ENCODE assay signal across 8 mouse cellular contexts in the genomic region with DNA sequence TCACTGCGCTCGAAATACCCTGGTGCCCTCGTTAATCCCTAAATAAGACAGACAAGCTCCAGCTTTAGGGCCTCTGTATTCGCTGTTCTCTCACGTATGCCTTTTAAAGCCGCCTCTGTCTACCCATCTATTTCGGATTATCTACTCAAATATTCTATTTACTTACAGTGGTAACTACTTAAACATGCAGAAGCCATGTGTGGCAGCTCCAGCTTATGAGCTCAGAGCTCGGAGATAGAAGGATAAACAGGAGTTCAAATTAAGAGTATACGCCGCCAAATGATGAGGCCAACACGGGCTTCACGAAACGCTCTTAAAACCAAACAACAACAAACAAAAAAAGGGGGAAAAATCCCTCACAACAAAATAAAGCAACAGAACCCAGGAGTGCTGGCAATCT. TPM values are rescaled to one million over a fixed set of nuclear protein-coding genes. Genes with fewer than 3 reads are reported as not detected.
DNase-seq lines count a peak whose midpoint lies in the region; ATAC-seq and TF ChIP-seq lines count a peak whose summit lies in the region.

No protein-coding gene starts in this region.

- peaks cover 11% of the 10 kb centered on the region for H3K36me3 ChIP-seq in embryonic facial prominence, embryonic 14.5 days (ENCODE audit: control insufficient read depth, insufficient read depth, low read length)
- peaks cover 23% of the 10 kb centered on the region for H3K36me3 ChIP-seq in limb, embryonic 10.5 days
- H3K36me3 ChIP-seq in neural tube, embryonic 14.5 days (ENCODE audit: control insufficient read depth, insufficient read depth, low read length): peaks cover 10% of the 10 kb centered on the region; the same call in 1 of the 2 replicates

- no peak for TF ChIP-seq CTCF in lung, adult 2 months (IDR thresholded peaks at IDR 0.05; ENCODE audit: insufficient read depth, low read length)

- no peak for TF ChIP-seq POLR2A in lung, adult 2 months (IDR thresholded peaks at IDR 0.05; ENCODE audit: borderline replicate concordance, extremely low read depth, low read depth, low read length)

- peak overlapping the region; percentile 84 for H3K27ac ChIP-seq in embryonic facial prominence, embryonic 14.5 days (replicated peaks; ENCODE audit: low read depth, low read length)
- peak overlapping the region; percentile 91 for H3K27ac ChIP-seq in limb, embryonic 10.5 days
- H3K27ac ChIP-seq in neural tube, embryonic 14.5 days (ENCODE audit: low read depth, low read length): peak overlapping the region; percentile 60; the same call in 1 of the 2 replicates

- no peaks in the 10 kb centered on the region for H3K9me3 ChIP-seq in embryonic facial prominence, embryonic 14.5 days (ENCODE audit: control insufficient read depth, low read length)
- no peaks in the 10 kb centered on the region for H3K9me3 ChIP-seq in limb, embryonic 10.5 days (replicated peaks)
- no peaks in the 10 kb centered on the region for H3K9me3 ChIP-seq in neural tube, embryonic 14.5 days (ENCODE audit: control insufficient read depth, low read length)

- 2% methylated on average over 13 of the region's 13 CpGs for WGBS in lung, adult 2 months
- 2% methylated on average over 13 of the region's 13 CpGs for WGBS in embryonic facial prominence, embryonic 14.5 days
- WGBS in limb, embryonic 10.5 days: 5% methylated on average over 13 of the region's 13 CpGs
- WGBS in neural tube, embryonic 14.5 days: 4% methylated on average over 13 of the region's 13 CpGs

- H3K9ac ChIP-seq in embryonic facial prominence, embryonic 14.5 days (ENCODE audit: low read depth, low read length): peak overlapping the region; percentile 81
- peak overlapping the region; percentile 67 for H3K9ac ChIP-seq in neural tube, embryonic 14.5 days (replicated peaks; ENCODE audit: low read depth, low read length)

- no peak for DNase-seq in lung, adult 2 months
- DNase-seq in lung, postnatal 10 days: no peak
- no peak for DNase-seq in embryonic facial prominence, embryonic 14.5 days (ENCODE audit: low spot score)
- DNase-seq in limb, embryonic 10.5 days (ENCODE audit: low spot score): no peak
- no peak for DNase-seq in MN1 (ENCODE audit: low spot score)
- DNase-seq in embryo, embryonic 10 days (ENCODE audit: low spot score): no peak
- no peak for DNase-seq in spleen, adult 18-20 months

- H3K27me3 ChIP-seq in embryonic facial prominence, embryonic 14.5 days (replicated peaks; ENCODE audit: control insufficient read depth, insufficient read depth, low read length): 0 out of 2 replicates have a peak, but pooled peaks cover 3% of the 10 kb centered on the region
- peaks cover 14% of the 10 kb centered on the region for H3K27me3 ChIP-seq in limb, embryonic 10.5 days (ENCODE audit: low read depth, poor library complexity, severe bottlenecking)
- H3K27me3 ChIP-seq in neural tube, embryonic 14.5 days (ENCODE audit: control insufficient read depth, insufficient read depth, low read length): no peaks in the 10 kb centered on the region

- peaks cover 4% of the 10 kb centered on the region; the same call in 1 of the 2 replicates for H3K4me1 ChIP-seq in lung, adult 2 months (ENCODE audit: control insufficient read depth, insufficient read depth, low read length)
- peaks cover 8% of the 10 kb centered on the region; the same call in 1 of the 2 replicates for H3K4me1 ChIP-seq in embryonic facial prominence, embryonic 14.5 days (ENCODE audit: control insufficient read depth, insufficient read depth, low read length)
- peaks cover 7% of the 10 kb centered on the region for H3K4me1 ChIP-seq in limb, embryonic 10.5 days
- H3K4me1 ChIP-seq in neural tube, embryonic 14.5 days (ENCODE audit: control insufficient read depth, insufficient read depth, low read length): peaks cover 9% of the 10 kb centered on the region; the same call in 1 of the 2 replicates

- peak overlapping the region; percentile 100 for H3K4me3 ChIP-seq in lung, adult 2 months (replicated peaks; ENCODE audit: extremely low read depth, low read depth, low read length)
- peak overlapping the region; percentile 74 for H3K4me3 ChIP-seq in embryonic facial prominence, embryonic 14.5 days (ENCODE audit: low read depth, low read length)
- peak overlapping the region; percentile 75 for H3K4me3 ChIP-seq in limb, embryonic 10.5 days
- H3K4me3 ChIP-seq in neural tube, embryonic 14.5 days (ENCODE audit: low read depth, low read length): peak overlapping the region; percentile 77

- peak; percentile 23 for ATAC-seq in embryonic facial prominence, embryonic 14.5 days (ENCODE audit: low read depth)
- peak; percentile 36 for ATAC-seq in neural tube, embryonic 14.5 days (ENCODE audit: low read depth)

- peak overlapping the region; percentile 78 for H3K4me2 ChIP-seq in embryonic facial prominence, embryonic 14.5 days (ENCODE audit: low read depth, low read length)
- H3K4me2 ChIP-seq in neural tube, embryonic 14.5 days (ENCODE audit: low read depth, low read length): peak overlapping the region; percentile 72

RNA-seq across cellular contexts. Expression of a gene that starts 0.5 kb away (rescaled TPM):
- 12.9 and 21.4 TPM in 2 replicates for polyA plus RNA-seq in lung, adult 2 months (2012; rRNA removed)
- polyA plus RNA-seq in embryonic facial prominence, embryonic 14.5 days (2014; fragmentation: Nextera tagmentation; extraction: Ambion mirVana): 14.1 and 14.9 TPM in 2 replicates
- polyA plus RNA-seq in limb, embryonic 10.5 days (2016; fragmentation: Nextera tagmentation; extraction: Ambion mirVana): 26.1 and 29.9 TPM in 2 replicates
- polyA plus RNA-seq in neural tube, embryonic 14.5 days (2014; fragmentation: Nextera tagmentation; extraction: Ambion mirVana): 23.0 and 25.3 TPM in 2 replicates

RNA-seq across cellular contexts. Expression of a gene that starts 12.2 kb away (rescaled TPM):
- polyA plus RNA-seq in lung, adult 2 months (2012; rRNA removed): 0.31 and 0.73 TPM in 2 replicates
- 2.3 and 2.5 TPM in 2 replicates for polyA plus RNA-seq in embryonic facial prominence, embryonic 14.5 days (2014; fragmentation: Nextera tagmentation; extraction: Ambion mirVana)
- 4.9 and 5.1 TPM in 2 replicates for polyA plus RNA-seq in limb, embryonic 10.5 days (2016; fragmentation: Nextera tagmentation; extraction: Ambion mirVana)
- polyA plus RNA-seq in neural tube, embryonic 14.5 days (2014; fragmentation: Nextera tagmentation; extraction: Ambion mirVana): 4.1 and 4.6 TPM in 2 replicates

RNA-seq across cellular contexts. Expression of a gene that starts 15.3 kb away (rescaled TPM):
- 0.82 and 0.89 TPM in 2 replicates for polyA plus RNA-seq in lung, adult 2 months (2012; rRNA removed)
- polyA plus RNA-seq in embryonic facial prominence, embryonic 14.5 days (2014; fragmentation: Nextera tagmentation; extraction: Ambion mirVana): 2.7 and 2.9 TPM in 2 replicates
- 2.0 and 2.4 TPM in 2 replicates for polyA plus RNA-seq in limb, embryonic 10.5 days (2016; fragmentation: Nextera tagmentation; extraction: Ambion mirVana)
- polyA plus RNA-seq in neural tube, embryonic 14.5 days (2014; fragmentation: Nextera tagmentation; extraction: Ambion mirVana): 3.0 and 3.9 TPM in 2 replicates

RNA-seq across cellular contexts. Expression of a gene that starts 25.7 kb away (rescaled TPM):
- polyA plus RNA-seq in lung, adult 2 months (2012; rRNA removed): 1.2 and 1.7 TPM in 2 replicates
- polyA plus RNA-seq in embryonic facial prominence, embryonic 14.5 days (2014; fragmentation: Nextera tagmentation; extraction: Ambion mirVana): 3.3 and 3.4 TPM in 2 replicates
- polyA plus RNA-seq in limb, embryonic 10.5 days (2016; fragmentation: Nextera tagmentation; extraction: Ambion mirVana): 2.5 and 3.3 TPM in 2 replicates
- 10.5 and 11.3 TPM in 2 replicates for polyA plus RNA-seq in neural tube, embryonic 14.5 days (2014; fragmentation: Nextera tagmentation; extraction: Ambion mirVana)

RNA-seq across cellular contexts. Expression of a gene that starts 26.2 kb away (rescaled TPM):
- not detected in 2 replicates for polyA plus RNA-seq in lung, adult 2 months (2012; rRNA removed)
- polyA plus RNA-seq in embryonic facial prominence, embryonic 14.5 days (2014; fragmentation: Nextera tagmentation; extraction: Ambion mirVana): not detected in 2 replicates
- not detected in 2 replicates for polyA plus RNA-seq in limb, embryonic 10.5 days (2016; fragmentation: Nextera tagmentation; extraction: Ambion mirVana)
- not detected in 2 replicates for polyA plus RNA-seq in neural tube, embryonic 14.5 days (2014; fragmentation: Nextera tagmentation; extraction: Ambion mirVana)
